Mouse (Mus musculus) cerebellum, postnatal 4 days (tissue): ENCODE results near the gene Dcaf6.

Experiments used
- DNase-seq, 2 experiments: peaks; one replicate each; pipeline ENCODE4 v3.0.0; 2022; ENCODE audit warnings: low spot score in 2 of 2, mixed read lengths in 1 of 2

Dcaf6 gene

DNA sequence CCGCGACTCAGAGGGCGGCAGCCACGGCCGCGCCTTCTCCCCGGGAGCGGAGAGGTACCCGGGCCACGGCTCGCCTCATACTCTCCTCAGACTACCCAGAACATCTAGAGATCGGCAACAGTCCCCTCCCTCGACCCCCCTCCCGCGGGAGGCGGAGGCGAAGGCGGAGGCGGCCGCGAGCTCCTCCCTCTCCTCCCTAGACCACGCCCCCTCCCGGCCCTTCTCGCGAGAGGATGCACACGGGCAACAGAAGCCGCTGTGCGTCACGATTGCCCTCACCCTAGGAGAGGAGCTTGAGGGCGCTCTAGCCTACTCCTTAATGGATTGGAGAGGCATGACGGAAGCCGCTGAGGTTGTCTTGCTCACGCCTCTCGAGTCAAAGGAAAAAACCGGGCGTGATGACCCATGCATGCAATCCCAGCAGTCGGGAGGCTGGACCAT lies at the start of gene Dcaf6, which contains the start of gene Mpc2:
Gene Dcaf6 (minus strand): TSS at position 116 of the 441 bp plus-strand sequence.
Gene Mpc2 (plus strand): TSS at position 278 of the 441 bp plus-strand sequence.
- peak; percentile 99 to 100 for DNase-seq

GRCm38 (mm10) chr1:165506303-165506702 lies 46.0 kb upstream of the Dcaf6 start:
- no peak for DNase-seq

DNA sequence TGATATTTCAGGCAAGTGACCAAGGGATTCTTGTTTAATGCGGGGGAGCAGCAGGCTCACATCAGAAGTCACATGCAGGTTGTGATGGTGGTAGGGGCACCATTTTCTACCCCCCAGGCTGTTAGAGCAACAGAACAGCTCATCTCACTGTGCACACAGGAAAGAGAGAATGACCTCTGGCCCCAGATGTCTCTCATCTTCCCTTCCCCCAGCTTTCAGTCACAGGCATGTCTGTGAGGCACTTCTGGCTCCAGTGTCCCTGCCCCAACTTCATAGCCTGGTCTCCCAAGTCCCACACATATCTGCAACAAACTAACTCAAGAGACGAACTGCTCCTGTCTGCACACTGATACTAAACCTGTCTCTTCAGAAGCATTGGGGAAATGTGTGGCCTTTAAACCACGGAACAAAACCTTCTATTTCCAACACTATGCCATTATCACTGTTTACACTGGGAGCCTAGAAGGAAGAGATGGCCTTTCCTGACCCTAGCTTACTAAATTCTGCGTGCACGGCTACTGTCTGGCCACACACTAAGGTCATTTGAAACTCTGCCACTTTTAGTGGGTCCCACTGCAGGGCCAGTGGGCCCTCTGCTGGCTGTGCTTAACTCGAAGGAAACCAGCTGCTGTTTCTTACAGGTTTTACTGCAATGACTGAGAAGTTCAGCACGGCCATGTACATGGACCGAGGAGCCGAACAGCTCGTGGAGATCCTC lies 43.2 kb upstream of the Dcaf6 start:
- no peak for DNase-seq

GRCm38 (mm10) chr1:165498856-165499255 lies 38.6 kb upstream of the Dcaf6 start:
- DNase-seq, result no peak

- no peak for DNase-seq
Measured at GRCm38 (mm10) chr1:165489197-165489596, 28.9 kb upstream of the Dcaf6 start.

DNA sequence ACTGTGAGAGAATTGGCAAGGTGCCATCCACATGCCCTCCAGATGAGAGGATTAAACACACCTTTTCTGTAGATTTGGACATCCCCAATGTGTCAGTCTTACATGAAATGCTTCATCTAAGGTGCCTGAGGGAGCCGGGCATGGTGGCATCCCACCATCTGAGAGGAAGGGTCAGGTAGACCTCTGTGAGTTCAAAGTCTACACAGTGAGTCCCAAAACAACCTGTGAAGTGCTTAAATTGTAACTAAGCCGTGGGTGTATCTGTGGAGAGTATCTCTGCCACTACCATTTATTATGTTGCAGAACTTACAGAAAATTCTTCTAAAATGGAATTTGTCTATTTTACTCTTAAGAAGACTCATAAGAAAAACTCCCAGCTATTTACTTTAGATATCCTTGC lies 25.8 kb upstream of the Dcaf6 start:
- no peak for DNase-seq

DNA sequence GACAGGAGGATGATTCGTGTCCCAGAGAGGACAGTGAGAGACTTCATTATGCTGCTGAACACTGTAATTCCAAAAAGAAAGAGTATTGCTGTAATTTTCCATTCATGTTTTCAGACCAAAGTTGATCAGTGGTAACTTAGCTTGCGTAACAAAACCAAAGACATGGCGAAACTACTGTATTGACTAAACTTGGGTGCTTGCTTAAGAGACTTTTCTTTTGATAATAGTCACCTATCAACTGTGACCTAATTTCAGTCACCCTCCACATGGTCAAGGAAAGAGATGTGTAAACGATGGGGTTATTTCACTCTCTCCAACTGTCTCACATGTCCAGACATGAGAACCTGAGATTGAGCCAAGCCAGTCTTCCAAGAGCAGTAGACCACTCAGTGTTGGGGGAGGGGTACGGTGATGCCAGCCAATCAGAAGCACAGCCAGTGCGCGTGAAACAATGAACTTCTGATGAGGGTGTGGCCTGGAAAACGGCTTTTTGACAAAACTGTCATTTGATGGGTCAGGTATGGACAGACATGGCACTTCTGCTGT lies 24.5 kb upstream of the Dcaf6 start, which contains the start of gene Adcy10:
Gene Adcy10 (plus strand): TSS at position 496 of the 546 bp plus-strand sequence.
- DNase-seq, result no peak

DNA sequence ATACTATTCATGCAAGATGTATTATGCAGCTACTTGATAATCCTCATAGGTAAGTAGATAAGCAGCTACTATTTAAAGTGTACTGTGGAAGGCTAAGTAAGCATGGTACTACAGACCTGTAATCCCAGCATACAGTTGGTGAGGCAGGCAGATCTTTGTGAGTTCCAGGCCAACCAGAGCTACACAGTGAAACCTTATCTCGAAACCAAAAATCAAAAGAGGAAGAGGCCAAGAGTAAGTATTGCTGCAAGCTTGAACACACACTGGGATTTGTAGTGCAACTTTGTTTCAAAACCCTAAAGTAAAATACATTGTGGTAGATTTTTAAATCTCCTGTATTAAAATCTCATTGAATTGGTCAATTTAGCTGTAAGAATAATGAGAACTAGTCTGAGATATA lies 11.2 kb upstream of the Dcaf6 start:
- no peak for DNase-seq

DNA sequence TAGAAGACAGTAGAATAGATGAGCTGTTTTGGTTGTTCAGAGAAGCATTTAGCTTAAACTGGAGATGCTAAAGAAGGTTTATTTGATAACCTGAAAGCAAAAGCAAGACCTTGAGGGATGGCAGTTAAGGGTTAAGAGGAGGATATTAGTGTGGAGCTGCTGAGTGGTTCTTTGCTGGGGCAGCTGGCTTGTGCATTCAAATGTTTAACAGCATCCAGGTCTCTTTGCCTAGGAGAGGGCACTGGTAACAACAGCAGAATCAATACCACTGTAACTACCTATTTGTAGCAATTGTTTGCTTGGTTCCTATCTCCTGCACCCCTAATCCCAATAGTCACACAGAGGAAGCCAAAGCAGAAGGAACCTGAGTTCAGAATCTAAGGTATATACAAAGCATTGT lies 9.4 kb upstream of the Dcaf6 start:
- no peak for DNase-seq

GRCm38 (mm10) chr1:165468971-165469370 lies 8.7 kb upstream of the Dcaf6 start:
- DNase-seq, result no peak

GRCm38 (mm10) chr1:165464574-165464973 lies 4.3 kb upstream of the Dcaf6 start:
- no peak for DNase-seq

- no peak for DNase-seq
Measured at GRCm38 (mm10) chr1:165462861-165463260, 2.6 kb upstream of the Dcaf6 start.

DNA sequence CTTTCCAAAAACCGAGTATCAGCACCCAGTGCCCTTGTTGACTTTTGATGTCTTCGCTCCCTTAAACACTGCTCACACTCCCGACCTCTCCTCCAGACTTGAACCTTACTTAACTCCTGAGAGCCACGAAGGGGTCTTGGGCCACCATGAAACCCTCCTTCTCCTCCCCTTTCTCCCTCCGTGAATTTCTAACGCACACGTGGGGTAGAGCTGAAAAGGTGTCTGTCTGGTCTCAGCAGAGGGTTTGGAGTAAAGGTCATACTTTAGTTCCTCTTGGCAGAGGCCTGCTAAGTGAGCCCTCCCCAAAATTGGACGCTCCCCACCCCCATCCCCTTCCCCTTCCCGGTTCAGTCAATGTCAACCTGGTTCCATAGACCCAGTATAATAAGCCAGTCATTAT lies 1.4 kb upstream of the Dcaf6 start:
- DNase-seq, result no peak

DNA sequence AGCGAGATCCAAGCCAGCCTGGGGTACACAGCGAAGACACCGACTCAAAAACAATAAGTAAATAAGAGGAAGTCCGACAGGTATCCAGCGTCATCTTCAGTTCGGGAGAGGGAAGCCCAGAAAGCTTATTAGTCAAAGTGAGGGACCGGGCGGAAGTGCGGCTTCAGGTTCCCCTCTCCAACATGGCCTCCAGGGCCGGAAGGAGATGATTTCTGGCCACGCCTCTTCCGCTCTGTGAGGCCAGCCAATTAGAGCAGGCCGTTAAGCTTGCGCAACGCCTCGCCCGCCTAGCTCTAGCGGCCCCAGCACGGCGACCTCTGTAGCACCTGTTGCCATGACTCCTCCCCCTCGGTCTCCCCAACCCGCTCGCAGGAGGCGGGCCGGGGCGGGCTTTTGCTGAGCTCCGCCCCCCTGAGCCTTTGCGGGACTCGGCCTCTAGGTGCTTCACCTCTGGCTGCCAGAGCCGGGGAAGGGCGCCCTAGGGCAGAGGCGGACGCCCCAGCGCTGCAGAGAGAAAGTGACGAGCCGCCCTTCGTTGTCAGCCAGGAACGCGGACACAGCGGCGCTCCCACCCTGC lies 614 bp upstream of the Dcaf6 start:
- DNase-seq, result peak; percentile 93 to 97

GRCm38 (mm10) chr1:165459503-165460181 lies 633 bp downstream of the Dcaf6 start:
- DNase-seq, result peak; percentile 25 to 63

DNA sequence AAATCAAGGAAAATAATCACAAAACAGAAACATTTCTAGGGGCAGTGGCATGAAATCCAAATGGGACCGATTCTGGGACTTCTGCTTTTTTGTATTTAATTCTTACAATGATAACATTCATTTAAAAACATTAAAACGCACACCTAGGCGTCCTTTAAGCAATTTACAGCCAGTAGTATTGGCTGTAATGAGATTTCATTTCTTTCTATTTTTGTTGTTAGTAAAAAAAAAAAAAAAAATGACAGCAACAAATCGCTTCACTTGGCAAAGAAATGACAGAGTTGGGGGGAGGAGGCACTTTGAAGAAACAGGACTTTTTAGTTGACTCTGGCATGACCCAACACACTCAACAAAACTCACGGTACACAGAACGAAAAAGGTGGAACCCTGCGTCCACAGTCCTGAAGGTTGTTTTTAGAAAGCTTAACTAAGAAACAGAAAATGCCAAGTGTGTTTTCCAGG lies 1.2 kb downstream of the Dcaf6 start:
- DNase-seq, result no peak

GRCm38 (mm10) chr1:165441719-165442118 lies 18.6 kb downstream of the Dcaf6 start:
- DNase-seq, result no peak

DNA sequence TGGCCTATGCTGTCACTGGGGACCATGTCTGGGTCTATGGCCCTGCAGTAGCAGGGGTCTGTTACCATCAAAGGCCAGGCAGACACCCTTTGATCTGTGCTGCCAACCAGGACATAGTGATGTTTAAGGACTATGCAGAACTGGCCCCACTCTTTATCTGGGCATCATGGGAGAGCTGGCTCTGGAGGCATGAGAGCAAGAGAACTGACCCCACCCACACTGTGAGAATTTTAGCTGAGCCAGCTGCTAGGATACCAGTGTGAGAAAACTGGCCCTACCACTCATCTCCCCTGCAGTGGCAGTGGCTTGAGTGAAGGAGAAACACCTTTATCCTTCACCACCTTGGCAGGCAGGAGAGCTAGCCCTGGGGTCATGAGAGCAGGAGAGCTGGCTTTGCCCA lies 19.1 kb downstream of the Dcaf6 start:
- DNase-seq, result no peak

- DNase-seq, result no peak
Measured at GRCm38 (mm10) chr1:165440788-165441187, 19.5 kb downstream of the Dcaf6 start.

DNA sequence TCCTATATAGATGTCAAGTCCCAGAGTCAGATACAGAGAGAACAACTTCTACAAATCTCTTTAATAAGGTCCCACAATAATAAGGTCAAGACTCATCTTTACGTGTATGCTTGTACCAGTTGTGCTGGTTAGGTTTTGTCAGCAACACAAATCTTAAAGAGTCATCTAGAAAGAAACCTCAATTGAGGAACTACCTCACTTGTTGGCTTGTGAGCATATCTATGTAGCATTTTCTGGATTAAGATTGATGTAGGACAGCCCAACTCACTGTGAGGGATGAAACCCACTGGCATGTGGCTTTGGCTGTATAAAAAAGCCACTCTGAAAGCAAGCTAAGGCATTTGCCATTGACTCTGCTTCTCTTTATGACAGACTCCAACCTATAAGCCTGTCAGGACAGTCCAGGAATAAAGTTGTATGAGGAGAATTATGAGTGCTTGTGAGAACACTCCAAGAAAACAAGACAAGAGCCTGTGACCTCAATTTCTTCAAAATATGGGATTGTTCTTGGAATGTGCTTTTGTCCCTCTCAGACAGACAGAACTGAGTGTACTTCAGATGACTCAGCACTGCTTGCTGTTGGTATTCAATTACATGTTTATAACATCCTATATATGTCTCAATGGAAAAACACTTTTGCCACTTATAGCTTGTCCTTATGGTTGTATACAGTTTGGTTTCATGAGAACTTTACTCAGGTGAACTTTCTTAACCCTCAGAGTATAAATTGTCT lies 21.8 kb downstream of the Dcaf6 start:
- no peak for DNase-seq

DNA sequence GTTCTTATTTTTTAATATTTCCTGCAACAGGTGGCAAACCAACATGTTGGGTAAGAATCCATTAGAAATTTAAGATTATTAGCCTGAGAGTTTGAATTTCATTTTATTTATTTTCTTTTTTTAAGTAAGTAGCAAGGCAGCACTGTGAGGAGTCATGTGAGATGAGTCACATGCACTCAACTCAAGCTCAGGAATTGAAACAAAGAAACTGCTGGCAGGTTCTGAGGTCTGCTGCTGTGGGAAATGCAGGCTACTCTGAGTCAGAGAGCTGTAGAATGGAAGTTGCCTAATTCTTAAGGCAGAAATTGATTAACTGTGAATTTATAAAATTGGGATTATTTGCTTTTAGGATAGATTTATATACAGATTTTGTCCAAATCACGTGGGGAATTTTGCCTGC lies 27.4 kb downstream of the Dcaf6 start:
- no peak for DNase-seq

DNA sequence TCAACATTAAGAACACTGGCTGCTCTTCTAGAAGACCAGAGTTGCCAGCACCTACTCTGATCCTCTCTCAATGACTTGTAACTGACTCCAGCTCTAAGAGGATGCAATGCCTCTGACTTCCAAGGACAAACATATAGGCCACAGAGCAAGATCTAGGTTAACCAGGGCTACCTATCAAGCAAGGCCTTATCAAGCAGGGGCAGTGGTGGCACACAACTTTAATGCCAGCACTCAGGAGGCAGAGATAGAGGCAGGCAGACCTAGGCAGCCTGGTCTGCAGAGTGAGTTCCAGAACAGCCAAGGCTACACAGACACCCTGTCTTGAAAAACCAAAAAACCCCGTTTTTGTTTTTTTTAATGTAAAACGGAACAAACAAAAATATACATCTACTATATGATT lies 34.0 kb downstream of the Dcaf6 start:
- no peak for DNase-seq
